Mouse (Mus musculus) bone marrow macrophage, adult 2 months (primary cell): ENCODE results near the gene Vat1l.

Experiments used
- CTCF ChIP-seq: IDR thresholded peaks from 2 replicates; pipeline ENCODE4 v1.5.1; 2012; ENCODE audit warnings: low read depth, mild to moderate bottlenecking, low read length, moderate library complexity
- POLR2A ChIP-seq: IDR thresholded peaks from 2 replicates; pipeline ENCODE4 v1.6.1; 2012; ENCODE audit warnings: mild to moderate bottlenecking, low read depth, low read length, borderline replicate concordance

- TF ChIP-seq POLR2A (no peak), CTCF (no peak)
Observed at GRCm38 (mm10) chr8:114390465-114391254, 185.2 kb downstream of the Vat1l start.
